Mouse (Mus musculus) cerebellum, postnatal 10 days (tissue): Measurements from ENCODE around the gene Pik3r3.
A peak's percentile ranks its signal among the peaks of the same experiment; 100 is the strongest.

Source experiments
- DNase-seq, 2 experiments: peaks; one replicate each; pipeline ENCODE4 v3.0.0; 2021; ENCODE audit warnings: mixed read lengths in 2 of 2

Gene Pik3r3

GRCm38 (mm10) chr4:116221140-116221851 lies at the start of gene Pik3r3:
Gene Pik3r3, plus strand, starts transcription at chr4:116221618.
- DNase-seq = peak; percentile 99

DNA sequence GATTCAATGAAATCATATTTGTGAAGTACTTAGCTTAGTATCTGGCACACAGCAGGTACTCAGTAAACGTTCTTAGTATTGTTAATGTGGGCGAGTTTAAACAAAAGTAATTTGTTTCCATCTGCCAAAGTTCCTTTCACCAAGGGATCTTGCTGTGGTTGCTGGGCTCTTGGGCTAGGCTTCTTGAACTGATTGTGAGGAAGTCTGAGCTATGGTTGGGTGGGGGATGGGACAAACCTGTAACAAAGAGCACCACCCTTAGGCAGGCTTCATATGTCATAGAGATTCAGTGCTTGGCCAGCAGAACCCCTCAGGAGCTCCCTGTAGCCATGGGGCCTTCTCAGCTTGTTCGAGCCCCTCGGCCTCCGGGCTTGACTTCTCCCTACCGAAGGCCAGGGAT lies 48.3 kb upstream of the Pik3r3 start, which contains the start of the genes 1700042G07Rik and Gm49337:
1700042G07Rik (plus strand) TSS at position 301 of the 400 bp plus-strand sequence.
Gm49337 (plus strand) TSS at position 313 of the 400 bp plus-strand sequence.
- DNase-seq = no peak

- DNase-seq = peak; percentile 52 to 54
Measured at GRCm38 (mm10) chr4:116173752-116174151, 47.7 kb upstream of the Pik3r3 start.

DNA sequence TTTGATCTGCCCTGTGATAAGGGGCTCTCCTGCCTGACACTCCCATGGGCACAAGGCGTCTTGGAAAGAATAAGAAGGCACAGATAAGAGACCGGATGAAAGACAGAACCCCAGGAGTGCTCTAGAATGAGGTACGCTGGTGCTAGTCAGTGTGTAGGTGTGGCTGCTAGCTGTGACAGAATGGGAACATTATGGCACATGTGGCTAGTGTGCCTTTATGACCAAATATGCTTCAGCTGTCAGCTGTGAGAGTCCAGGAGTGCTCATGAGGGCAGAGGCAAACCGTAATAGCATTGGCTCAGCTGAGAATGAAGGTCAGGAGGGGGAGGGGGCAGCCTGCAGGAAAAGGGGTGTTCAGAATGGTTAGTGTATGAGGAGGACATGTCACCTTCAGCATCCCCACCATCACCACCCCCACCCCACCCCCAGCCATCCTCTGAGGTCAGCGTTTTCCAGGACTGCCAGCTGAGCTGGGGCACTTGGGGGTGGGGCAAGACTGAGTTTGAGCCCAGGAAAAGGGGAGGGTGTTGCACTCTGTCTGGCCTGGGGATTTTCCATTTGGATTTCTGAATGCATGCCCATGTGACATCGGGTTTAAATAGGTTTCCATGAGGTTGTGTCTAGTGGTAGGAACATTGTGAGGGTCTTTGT lies 46.8 kb upstream of the Pik3r3 start:
- DNase-seq = peak; percentile 48 to 52

GRCm38 (mm10) chr4:116175136-116175535 lies 46.3 kb upstream of the Pik3r3 start:
- DNase-seq = peak in 1 of 2 experiments; percentile 42

DNA sequence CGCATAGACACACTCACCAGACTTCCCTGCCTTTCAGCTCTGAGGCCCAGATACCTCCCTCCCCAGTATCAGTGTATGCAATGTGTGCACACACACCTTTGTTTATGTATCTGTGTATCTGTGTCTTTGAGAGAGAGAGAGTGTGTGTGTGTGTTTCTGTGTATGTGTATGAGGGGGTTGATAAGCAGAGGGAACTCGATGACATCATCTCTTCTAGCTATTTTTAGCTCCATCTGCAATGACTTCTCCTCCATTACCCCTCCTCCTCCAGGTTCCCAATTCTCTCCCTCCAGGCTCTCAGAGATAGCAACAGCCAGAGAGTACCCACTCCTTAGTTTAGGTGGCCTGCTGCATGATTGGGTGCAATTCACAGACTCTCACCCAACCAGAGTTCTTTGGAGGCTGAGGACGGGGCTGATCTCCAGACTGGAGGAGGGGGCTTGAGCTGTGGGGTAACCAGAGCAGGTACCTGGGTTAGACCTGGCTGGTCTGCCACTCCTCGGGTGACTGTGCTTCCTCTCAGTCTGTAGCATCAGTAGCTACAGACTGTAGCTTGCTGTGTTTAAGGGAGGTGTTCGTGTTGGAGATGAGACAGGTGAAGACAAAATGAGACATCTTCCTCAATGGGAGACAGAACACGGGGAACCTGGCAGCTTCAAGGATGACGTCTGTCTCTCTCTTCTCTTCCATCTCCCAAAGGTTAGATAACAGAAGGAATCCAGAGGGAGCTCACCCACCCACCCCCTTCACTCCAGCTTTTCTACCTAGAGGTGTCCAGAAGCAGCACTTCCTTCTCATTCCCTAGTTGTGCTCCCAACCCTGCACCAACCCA lies 45.5 kb upstream of the Pik3r3 start:
- DNase-seq = peak; percentile 76 to 81

GRCm38 (mm10) chr4:116176543-116176988 lies 44.9 kb upstream of the Pik3r3 start:
- DNase-seq = peak; percentile 99

- DNase-seq = peak; percentile 82 to 83
Measured at GRCm38 (mm10) chr4:116177140-116177539, 44.3 kb upstream of the Pik3r3 start.

DNA sequence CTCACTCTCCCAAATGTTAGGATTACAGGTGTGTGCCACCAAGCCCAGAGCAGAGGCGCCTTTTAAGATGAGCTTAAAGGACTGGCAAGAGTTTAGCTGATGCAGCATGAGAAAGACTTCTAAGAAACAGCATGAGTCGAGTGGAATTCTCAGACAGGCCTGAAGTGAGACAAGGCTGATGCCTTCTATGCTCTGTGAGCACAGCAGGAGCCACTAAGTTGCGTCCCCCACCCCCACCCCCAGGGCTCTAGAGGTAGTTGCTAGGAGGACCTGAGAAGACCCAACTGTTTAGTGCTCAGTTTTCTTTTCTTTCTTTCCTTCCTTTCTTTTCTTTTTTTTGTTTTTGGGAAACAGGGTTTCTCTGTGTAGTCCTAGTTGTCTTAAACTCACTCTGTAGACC lies 39.3 kb upstream of the Pik3r3 start:
- DNase-seq = peak in 1 of 2 experiments; percentile 5

GRCm38 (mm10) chr4:116182745-116183144 lies 38.7 kb upstream of the Pik3r3 start:
- DNase-seq = peak; percentile 74 to 77

GRCm38 (mm10) chr4:116185083-116185482 lies 36.3 kb upstream of the Pik3r3 start:
- DNase-seq = peak in 1 of 2 experiments; percentile 8

- DNase-seq = no peak
Measured at GRCm38 (mm10) chr4:116192286-116192835, 29.1 kb upstream of the Pik3r3 start.

DNA sequence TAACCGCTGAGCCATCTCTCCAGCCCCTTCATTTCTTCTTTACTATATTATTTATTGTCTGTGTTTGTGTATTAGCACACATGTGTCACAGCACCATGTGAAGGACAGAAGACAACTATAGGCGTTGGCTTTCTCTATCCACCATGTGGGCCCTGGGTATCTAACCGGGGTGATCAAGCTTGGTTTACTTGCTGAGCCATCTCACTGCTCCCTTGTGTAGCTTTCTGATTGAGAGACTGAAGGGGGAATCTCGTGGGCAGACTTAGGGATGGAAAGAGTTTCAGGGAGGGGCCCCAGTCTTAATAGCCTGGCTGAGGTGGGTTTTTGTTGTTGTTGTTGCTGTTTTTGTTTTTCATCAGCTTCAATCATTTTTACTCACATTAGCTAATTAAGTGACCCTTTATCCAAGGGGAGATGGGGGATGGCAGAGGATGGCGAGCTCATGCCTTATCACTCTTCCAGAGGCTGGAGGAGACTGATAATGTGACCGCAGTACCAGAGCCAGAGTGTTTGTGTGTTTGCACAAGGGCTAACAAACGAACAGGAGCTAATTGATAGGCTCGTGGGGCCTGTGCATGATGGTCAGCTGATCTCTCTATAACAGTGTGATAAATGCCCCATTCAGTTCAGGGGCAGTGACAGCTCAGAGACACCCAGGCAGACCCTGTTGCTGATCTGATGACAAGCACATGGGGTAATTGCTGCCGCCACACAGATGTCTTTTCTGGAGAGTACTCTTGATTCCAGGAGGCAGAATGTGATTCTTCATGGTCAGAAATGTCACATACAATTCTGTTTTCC lies 27.6 kb upstream of the Pik3r3 start:
- DNase-seq = no peak

GRCm38 (mm10) chr4:116198422-116198821 lies 23.0 kb upstream of the Pik3r3 start:
- DNase-seq = peak in 1 of 2 experiments; percentile 32

DNA sequence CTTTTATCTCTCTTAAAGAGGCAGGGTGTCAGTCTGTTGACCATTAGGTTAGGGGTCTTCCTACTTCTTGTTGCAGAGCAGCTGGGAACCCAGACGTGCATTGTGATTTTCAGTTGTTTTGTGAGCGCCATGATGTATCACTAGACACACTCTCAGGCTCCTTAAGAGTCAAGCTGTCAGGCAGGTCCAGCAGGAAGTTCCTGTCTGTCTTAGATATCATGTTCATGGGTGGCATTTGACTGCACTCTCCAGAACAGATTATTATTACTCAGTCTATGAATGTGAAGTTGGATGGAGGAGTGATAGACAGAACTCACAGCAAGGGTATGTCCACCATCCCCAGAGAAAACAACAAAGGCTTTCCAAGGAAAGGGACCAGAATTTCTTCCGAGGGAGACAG lies 17.0 kb upstream of the Pik3r3 start:
- DNase-seq = no peak

DNA sequence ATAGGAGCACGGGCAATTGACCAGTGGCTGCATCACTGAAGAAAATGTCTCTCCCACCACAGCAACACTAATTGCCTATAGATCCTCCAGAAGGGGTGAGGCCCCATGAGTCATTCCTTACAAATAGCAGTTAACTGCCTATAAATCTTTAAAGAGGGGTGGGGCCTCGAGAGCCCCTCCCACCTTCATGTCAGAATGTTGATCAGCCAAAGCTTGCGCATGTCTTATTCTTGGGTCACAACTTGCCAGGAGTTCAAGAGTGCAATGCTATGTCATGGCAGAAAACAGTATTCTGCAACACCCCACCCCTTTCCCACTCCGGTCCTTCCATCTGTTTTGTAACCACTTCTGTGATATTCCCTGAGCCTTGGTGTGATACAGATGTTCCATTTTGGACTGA lies 14.9 kb upstream of the Pik3r3 start:
- DNase-seq = no peak

DNA sequence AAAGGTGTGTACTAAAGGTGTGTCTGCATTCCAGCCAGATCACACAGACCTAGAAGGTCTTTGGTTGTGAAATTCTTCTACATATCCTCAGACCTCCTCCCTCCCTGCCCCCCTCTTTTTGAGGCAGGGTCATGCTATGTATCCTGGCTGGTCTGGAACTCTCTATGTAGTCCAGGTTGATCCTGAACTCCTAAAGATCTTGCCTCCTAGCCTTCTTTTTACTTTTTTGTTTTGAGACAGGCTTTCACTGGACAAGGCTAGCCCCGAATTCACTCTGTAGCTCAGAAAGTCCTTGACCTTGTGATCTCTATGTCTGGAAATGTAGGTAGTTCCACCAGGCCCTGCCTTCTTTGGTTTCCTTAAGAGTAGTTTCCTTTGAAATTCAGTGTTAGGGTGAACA lies 12.5 kb upstream of the Pik3r3 start:
- DNase-seq = no peak

- DNase-seq = peak; percentile 40 to 48
Measured at GRCm38 (mm10) chr4:116215895-116216605, 5.4 kb upstream of the Pik3r3 start.

GRCm38 (mm10) chr4:116217046-116217445 lies 4.4 kb upstream of the Pik3r3 start:
- DNase-seq = peak; percentile 73 to 90

GRCm38 (mm10) chr4:116217661-116218060 lies 3.8 kb upstream of the Pik3r3 start:
- peak in 1 of 2 experiments; percentile 36 for DNase-seq

DNA sequence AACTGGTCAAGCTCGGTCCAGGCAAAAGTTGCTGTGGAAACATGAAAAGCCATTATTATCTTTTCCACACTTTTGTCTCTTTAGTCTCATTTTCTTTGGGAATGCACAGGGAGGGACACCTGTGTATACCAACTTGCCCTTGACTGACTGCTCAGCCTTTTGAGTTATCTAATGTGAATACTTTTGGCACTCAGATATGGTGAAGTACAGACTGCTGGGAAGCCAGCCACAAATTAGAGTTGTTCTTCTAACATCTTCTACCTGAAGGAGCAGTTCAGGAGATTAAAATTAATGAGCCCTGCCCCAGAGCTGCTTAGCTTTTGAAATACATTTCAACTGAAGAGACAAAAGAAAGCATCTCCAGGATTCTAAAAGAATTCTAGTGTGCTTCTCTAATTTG lies 2.4 kb upstream of the Pik3r3 start:
- DNase-seq = no peak
